Mouse (Mus musculus): ENCODE data around the gene Traf3ip1.

GRCm38 (mm10) chr1:91482616-91483211 is 11.7 kb upstream of the Traf3ip1 start:
- TF ChIP-seq POLR2A (IDR thresholded peaks at IDR 0.05; ENCODE audit: borderline replicate concordance, control insufficient read depth, low read depth, low read length) (no peak), CTCF (IDR thresholded peaks at IDR 0.05; ENCODE audit: control insufficient read depth, insufficient read depth, low read length) (no peak)
